Mouse (Mus musculus) hindlimb bud, embryonic 11.5 days (tissue): ENCODE results near the gene Hoxb13.

ENCODE experiments used
- DNase-seq: peaks from one replicate; pipeline ENCODE4 v3.0.0-alpha.2; 2012; ENCODE audit warnings: low read depth, low spot score; ENCODE audit errors: extremely low spot score

Hoxb13 gene

DNA sequence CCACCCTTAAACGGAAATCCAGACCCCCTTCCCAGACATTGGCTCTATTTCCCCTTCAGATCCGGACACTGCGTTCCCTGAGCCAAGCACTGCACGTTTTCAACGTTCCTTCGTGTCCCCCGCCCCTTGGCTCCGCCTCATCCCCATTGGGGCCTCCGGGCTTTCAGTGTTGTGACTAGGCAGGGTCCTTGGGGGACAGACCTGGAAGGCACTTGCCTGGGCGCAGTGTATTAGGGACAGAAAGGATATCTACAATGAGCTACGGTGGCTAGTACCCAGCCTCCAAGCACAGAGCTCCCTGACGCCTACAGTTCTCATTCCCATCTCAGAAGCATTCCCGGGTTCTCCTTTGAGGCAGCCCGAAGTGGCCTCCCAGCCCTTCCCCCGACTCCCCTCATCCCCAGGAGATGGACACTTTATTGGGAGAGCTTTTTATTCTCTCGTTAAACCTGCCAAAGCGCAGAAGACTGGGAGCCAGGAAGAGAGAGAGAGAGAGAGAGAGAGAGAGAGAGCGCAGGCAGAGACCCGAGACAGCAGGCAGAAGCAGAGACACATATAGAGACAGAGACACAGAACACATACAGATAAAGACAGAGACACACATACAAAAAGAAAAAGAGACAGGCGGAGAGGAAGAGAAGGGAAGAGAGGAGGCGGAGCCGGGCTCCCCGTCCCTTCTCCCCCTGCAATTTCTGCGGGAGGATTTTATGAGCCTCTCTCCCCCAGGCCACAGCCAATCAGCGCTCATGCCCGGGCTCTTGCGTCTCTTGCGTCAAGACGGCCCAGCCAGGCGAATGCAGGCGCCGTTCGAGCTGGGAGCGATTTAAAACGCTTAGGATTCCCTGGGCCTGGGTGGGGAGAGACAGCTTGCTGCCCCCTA is at the start of gene Hoxb13:
TSS of gene Hoxb13 (plus strand) at position 796 of the 880 bp plus-strand sequence.
- no peak for DNase-seq

DNA sequence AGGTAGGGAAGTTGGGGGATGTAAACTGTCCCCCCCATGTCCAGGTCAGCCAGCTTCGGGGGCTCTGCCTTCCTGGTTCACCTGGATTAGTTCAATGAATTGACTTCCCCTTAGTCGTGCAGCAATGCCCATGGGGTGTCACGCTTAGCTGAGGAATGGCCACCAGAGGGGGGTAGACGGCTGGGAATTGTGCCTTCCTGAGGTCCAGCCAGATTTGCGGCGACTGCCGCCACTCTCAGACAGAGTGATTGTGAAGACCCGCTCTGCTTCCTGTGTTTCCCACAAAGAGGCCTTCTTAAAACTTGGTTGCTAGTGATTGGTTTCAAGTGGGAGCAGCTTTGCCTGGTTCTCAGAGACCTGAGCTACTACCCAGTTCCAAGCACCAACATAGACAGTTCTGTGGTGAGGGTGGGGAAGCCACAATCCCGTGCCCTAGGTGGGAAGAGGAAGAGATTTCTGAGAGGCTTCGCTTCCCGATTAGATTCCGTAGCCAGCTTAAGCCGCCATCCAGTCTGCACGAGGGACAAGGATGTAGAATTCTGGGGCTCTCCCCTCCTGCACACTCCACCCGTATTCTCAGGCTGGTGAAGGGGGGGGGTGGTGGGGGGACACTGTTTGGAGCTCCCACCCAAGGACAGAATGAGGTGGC is 48.4 kb upstream of the Hoxb13 start:
- peak; percentile 60 for DNase-seq

DNA sequence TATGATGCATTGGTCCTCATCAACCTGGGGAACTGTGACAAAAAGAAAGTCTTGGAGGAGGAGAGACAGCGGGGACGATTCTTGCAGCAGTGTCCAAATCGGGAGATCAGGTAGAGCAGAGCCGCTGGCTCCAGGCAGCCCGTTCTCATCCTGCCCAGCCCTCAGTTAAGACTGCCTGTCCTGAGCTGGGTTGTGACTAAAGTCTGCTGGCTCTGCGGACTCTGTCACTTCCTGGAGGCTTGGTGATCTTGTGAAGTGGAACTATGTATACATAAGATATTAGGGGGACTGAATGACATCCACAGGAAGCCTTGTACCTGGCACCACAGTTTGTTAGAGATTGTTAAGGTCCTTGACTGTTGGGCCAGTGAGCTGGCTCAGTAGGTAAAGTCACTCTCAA is 46.6 kb upstream of the Hoxb13 start:
- DNase-seq: no peak

DNA sequence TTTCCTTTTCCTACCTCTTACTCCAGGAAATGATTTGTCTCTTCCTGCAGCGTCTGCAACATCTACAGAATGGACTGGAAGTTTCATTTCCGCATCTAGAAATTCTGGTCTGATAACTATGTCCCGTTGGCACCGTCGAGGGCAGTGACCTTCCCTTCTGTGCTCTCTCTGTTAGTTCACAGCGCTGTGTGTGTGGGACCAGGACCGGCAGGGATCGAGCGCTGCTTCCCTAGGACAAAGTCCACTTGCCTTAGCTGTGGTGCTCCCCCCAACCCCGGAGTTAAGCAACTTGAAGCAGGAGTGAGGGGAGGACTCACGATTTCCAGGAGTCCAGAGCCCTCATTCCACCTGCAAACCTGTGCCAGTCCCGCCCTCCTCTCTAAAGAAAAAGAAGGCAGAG is 29.3 kb upstream of the Hoxb13 start:
- DNase-seq: no peak

DNA sequence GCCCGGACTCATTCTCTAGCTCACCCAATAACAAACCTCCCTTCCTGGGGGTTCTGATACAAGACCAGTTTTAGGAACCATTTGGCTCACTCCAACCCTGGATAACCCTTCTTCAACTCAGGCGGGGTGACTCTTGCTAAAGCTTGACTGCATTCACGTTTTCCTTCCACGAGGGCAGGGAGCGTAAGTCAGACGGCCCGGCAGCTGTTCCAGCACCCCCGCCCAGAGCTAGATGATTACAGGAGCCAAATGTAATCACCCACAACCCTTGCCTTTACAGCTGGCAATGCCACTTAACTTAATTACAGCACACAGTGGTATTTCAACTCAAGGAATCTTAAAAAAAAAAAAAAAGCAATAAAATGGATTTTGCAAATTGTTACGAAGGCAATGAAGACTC is 26.0 kb upstream of the Hoxb13 start:
- DNase-seq: no peak

DNA sequence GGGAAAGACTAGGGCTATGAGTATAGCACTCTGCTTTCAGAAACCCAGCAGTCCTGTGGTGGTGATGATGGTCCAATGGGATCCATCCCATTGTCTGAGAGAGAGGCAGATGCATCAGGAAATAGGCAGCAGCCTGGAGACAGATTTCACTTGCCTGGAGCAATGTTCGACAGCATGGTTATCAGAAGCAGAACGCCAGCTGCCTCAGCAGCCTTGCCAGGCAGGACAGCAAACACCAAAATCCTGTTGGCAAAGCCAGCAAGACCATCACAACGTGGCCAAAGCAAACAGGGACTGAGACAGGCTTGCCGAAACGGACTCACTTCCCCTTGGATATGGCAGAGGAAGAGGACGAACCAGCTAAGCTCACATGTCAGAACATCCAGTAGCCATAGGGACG is 25.1 kb upstream of the Hoxb13 start:
- no peak for DNase-seq

DNA sequence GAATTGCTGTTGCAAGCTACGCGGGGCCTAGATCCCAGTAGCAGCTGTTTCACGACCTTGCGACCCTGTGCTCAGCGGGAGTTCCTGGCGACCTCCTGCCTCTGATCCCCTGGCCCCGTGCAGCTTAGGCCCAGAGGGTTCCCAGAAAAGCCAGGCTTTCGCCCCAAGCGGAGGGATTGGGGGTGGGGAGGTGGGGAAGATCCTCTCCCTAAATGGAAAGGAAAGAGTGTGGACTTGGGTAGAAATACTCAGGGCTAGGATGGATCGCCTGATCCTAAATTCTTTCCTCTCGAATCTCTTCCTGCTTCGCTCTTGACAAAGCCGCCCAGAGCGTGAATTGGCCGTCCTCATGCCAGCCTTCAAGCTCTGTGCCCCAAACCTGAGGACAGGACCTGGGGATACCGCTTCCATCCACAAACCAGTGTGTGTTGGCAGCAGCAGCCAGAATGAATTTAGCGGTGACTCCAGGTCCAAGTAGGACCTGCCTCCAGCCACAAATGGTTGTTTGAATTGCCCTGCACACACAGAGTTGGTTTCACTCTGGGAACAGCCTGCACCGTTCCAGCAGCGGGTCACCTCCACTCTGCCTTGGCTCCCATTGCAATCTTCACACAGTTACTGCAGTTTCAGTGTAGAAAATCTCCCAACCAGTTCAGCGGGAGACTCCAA is 23.3 kb upstream of the Hoxb13 start:
- DNase-seq: no peak

DNA sequence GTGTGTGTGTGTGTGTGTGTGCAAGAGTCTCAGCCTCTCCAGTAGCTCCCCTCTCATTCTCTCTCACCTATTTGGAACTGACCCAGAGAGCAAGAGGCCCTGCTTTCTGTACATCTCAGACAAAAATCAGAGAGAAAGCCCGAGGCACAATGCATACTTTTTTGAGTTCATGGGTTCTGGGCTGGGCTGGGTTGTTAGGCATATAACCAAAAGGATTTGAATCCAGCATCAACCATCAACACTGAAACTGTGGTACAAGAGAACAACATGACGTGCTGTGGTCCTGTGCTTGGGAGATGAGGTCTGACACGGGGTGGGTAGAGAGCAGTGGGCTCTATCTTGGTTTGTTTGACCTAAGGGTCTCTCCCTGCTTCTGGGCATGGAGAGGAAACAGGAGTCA is 22.5 kb upstream of the Hoxb13 start:
- no peak for DNase-seq

DNA sequence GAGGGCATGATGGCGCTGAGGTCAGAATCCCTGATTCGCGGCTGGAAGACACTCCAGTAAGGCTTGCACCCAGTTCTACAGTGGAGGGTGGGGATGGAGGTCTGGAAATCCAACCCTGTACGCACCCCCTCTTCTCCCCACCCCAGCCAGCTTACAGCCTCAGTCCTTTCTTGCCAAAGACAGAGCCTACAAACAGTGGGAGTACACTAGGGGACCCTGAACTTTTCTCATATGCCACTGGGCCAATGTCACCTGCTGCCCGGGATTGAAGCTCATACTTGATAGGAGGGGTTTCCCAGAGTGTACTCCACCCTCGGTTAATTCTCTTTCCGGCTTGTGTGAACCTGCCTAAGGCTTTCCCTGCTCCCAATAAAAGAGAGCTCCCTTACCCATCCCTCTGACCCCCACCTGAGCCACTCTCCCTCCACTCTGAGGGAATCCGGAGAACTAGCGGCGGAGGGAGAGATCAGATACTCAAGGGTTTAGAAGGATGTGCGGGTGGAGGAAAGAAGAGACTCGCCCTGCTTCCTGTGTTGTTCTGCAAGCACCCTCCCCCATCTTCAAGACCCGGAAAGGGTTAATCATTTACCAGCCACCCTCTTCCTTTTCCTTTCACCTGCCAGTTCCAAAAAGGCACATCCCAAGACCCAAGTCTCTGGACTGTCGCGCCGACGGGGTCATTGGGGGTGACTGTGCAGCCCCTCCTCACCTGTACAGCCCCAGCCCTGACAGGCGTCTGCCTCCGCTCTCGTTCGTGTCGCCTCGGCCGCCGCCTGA is 21.4 kb upstream of the Hoxb13 start:
- no peak for DNase-seq

DNA sequence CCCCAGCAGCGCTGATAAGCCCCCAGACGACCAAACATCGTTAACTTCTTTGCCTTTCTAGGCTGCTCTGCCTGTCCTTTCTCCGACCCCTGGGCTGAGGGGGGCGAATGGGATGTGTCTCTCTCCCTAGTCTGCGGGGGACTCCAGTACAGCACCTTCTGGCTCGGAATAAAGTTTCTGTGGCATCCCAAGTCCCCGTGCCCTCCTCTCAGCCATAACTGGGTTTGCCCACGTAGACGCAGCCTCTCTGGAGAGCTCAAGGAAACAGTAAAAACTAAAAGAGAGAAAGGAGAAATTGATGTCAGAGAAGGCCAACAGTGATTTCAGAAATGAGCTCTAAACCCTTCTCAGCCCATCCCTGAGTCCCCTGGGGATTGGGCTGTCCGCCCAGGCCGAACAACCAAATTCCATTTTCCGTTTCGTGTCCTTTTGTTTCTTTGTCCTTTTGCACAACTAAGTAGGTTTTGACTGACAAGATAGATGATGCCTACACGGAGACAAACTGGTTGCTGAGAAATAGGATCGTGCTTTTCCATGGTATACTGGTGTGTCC is 20.8 kb upstream of the Hoxb13 start:
- no peak for DNase-seq

DNA sequence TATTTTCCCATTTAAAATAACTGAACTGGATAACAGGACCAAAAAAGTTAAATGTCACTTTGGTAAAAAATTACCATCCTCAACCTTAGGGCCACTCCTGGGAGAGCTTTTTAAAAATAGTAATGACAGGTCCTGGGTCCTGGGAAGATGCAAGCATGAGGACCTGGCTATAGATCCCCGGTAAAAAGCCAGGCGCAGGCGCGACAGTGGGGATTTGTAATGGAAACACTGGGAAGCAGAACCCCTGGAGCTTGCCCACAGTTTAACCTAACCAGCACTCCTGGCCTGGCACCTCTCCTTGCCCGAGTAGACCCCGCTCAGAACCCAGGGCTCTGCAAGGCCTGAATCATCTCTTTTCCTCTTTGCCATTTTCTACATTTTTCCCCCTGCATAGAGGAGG is 19.2 kb upstream of the Hoxb13 start:
- DNase-seq: no peak

DNA sequence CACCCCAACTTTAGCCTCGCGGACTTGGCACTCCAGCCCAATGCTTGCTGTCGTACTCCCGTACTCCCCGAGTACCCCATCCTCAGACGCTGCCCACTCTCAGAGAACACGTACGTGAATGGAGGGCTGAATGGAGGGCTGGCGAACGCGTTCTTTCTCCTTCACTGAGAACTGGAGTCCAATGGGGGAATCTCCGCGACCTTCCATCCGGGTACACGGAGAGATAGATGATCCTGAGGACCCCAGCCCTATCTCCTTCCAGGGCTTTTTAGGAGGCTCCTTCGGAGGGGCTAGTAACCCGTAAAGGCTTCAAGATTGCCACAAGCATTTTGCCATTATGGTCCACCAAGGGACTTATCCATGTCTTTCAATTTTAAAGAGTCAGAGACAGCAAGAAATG is 18.6 kb upstream of the Hoxb13 start:
- no peak for DNase-seq

DNA sequence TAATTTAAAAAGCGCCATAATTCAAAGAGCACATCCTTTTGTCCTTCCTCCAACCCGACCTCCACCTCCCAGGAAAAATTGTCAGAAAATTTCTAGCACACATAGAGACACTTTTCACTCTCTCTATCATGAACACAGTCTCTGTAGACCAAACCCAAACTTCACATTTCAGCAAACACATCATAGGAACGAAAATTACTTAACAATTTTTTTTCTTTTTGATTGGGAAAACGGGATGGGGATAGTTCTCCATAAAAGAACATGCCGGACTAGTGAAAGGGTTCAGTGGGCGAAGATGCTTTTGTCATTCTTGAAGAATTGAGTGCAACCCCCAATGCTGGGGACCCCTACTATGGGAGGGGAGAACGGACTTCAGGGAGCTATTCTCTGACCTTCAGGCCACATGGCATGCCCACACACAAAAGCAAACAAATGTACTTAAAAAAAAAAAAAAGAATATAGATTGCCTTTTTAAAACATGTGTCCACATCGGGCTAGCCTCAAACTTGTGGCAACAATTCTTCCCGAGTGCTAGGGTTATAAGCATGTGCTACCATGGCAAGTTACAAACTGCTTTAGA is 18.1 kb upstream of the Hoxb13 start:
- DNase-seq: no peak

DNA sequence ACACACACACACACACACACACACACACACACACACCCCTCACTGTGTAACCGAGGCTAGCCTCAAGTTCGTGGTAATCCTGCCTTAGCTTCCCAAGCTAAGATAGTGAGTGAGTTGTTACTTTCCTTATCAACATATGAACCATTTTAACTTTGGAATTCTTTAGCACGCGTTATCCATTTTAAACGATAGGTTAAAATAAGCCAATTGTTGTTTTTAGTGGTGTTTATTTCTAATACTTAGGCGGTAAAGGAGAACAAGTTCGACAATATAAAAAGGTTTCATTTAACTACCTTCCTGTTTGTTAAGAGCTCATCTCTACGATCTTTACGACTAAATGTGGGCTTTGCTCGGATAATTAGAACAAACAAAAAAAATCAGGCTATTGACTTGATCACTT is 17.3 kb upstream of the Hoxb13 start:
- DNase-seq: no peak

DNA sequence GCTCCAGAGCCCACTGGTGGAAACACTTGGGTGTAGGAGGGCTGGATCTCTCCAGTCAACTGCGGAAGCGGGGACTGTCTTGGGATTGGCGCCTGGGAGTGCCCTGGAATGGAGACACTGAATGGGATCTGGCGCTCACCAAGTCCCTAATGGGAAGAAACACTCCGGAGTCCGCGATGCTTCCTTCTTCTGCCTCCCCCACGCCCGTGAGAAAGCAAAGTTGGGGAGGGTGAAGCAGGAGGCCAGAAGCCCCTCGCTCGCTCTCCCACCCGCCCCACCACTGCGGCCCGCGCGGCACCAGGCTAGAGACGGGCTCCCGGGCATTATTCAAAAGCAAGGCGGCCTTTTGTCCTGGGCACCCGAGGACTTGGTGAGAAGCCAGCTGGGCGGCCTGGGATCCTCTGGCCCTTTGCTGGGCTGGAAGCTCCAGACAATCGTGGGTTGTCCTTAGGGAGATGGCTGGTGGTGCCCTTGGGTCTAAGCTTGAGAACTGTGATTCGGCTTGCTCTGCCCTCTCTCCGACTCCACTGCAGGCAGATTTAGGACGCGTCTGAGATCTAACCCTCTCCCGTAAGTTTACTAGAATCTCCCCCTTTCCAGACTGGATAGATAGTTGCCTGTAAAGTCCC is 16.5 kb upstream of the Hoxb13 start:
- DNase-seq: no peak

DNA sequence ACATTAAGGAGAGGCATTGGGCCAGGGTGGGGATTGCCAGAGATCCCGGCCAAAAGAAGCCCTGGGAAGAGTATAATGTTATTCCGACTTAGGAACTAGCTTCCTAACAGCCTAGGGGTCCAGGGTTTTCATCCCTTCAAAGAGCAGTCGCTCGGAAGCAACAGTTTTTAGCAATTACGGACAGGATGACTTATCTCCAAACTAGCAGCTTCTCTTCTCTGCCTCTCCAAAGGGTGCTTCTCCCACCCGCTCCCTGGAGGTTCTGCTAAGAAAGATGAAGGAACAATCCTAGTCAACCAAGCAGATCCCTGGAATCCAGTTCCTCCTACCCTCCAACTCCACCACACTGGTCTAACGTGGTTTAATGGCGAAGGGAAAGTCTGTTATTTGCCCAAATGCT is 15.8 kb upstream of the Hoxb13 start:
- DNase-seq: no peak

DNA sequence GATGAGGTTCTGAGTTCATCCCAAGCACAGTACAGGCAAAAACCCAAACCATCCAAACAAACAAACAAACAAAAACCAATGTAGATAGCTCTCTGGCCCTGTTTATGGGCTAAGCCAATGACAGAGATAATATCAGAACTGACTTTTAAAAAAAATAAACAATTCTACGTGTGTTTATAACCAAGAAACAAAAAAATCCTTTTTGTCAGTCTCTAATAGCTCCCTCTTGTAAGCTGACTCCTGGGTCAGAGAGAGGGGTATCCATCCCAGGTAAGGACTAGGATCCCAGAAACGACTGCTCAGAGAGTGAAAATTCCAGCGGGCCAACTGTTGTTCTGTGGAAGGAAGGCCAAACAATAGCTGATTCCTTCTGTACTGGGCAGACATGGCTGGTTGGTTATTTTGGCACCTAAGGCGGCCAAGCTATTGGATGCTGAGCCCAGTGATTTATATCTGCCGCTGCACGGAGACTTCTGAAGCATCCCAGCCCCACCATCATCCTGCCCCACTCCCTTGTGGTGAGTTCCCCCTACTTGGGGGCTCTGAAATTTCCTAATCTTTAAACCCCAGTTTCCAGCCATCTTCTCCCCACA is 15.1 kb upstream of the Hoxb13 start:
- no peak for DNase-seq

DNA sequence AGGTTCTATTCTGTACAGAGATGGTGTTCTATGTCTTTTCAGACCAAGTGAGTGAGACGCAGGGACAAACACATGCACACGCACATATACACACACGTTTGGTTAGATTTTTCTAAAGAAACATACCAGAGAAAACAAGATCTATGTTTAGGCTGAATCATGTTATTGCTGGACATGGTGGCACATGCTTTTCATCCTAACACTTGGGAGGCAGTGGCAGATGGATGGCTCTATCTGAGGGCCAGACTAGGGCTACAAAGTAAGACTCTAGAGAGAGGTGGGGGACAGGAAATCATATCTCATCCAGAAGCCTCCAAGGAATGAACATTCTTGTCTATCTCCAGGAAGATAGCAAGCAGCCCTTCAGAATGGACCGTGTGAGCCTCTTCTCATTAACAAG is 13.1 kb upstream of the Hoxb13 start:
- no peak for DNase-seq

DNA sequence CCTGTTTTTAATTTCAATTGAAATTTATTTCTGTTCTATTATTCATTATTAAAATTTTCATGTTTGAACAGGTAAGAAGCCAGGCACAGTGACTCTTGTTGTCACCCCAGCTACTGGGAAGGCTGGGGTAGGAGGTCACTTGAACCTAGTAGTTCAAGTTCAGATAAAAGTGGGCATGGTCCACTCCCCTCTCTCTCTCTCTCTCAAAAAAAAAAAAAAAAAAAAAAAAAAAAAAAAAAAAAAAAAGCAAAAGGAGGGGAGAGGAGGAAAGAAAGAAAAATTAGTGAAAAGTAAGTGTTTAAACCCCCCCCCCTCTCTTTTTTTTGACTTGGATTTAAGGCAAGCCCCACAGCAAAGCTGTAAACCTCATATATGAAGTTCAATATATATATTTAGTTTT is 9.9 kb upstream of the Hoxb13 start:
- DNase-seq: no peak

DNA sequence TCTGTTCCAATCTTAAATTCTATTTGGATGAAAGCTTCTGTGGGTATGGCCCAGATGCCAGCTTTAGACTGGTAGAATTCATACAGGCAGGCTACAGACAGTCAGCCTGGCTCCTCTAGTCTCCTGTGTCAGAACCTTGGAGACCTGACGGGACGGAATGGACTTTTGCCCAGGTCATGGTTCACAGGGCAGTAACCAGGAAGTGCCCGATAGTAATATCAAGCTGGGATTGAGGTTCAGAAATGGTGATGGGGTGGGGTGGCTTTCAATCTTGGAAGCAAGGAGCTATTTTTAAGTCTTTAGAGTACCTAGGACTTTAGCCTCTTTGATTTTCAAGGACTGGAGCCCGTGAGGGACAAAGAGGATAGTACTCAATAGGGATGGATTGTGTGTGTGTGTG is 6.8 kb upstream of the Hoxb13 start:
- DNase-seq: no peak
